Mouse (Mus musculus) left cerebral cortex, adult 9 months (tissue): ENCODE data around the gene Hdgfl3.
A peak's percentile ranks its signal among the peaks of the same experiment; 100 is the strongest.

Source experiments
- DNase-seq, 2 experiments: peaks; one replicate each; pipeline ENCODE4 v3.0.0; 2022; ENCODE audit warnings: low spot score in 2 of 2

The Hdgfl3 gene

GRCm38 (mm10) chr7:81934267-81934745 lies at the start of gene Hdgfl3:
Hdgfl3 (minus strand) TSS chr7:81934473.
- DNase-seq: peak; percentile 47 to 72

GRCm38 (mm10) chr7:81983651-81984050 lies 49.4 kb upstream of the Hdgfl3 start:
- no peak for DNase-seq

GRCm38 (mm10) chr7:81978304-81978703 lies 44.0 kb upstream of the Hdgfl3 start:
- DNase-seq: no peak

GRCm38 (mm10) chr7:81974616-81975015 lies 40.3 kb upstream of the Hdgfl3 start:
- DNase-seq: no peak

- DNase-seq: no peak
Measured at GRCm38 (mm10) chr7:81973939-81974338, 39.7 kb upstream of the Hdgfl3 start.

- no peak for DNase-seq
Measured at GRCm38 (mm10) chr7:81973339-81973738, 39.1 kb upstream of the Hdgfl3 start.

- DNase-seq: no peak
Measured at GRCm38 (mm10) chr7:81968975-81969374, 34.7 kb upstream of the Hdgfl3 start.

GRCm38 (mm10) chr7:81968451-81968850 lies 34.2 kb upstream of the Hdgfl3 start:
- no peak for DNase-seq

GRCm38 (mm10) chr7:81966195-81966594 lies 31.9 kb upstream of the Hdgfl3 start:
- no peak for DNase-seq

GRCm38 (mm10) chr7:81959704-81960103 lies 25.4 kb upstream of the Hdgfl3 start:
- peak in 1 of 2 experiments; percentile 30 for DNase-seq

- peak in 1 of 2 experiments; percentile 55 for DNase-seq
Measured at GRCm38 (mm10) chr7:81954208-81954846, 20.1 kb upstream of the Hdgfl3 start.

GRCm38 (mm10) chr7:81950499-81950898 lies 16.2 kb upstream of the Hdgfl3 start:
- DNase-seq: peak in 1 of 2 experiments; percentile 65

- DNase-seq: no peak
Measured at GRCm38 (mm10) chr7:81945398-81945797, 11.1 kb upstream of the Hdgfl3 start.

- no peak for DNase-seq
Measured at GRCm38 (mm10) chr7:81934806-81935205, 533 bp upstream of the Hdgfl3 start.

GRCm38 (mm10) chr7:81933601-81934266 lies 539 bp downstream of the Hdgfl3 start:
- DNase-seq: peak in 1 of 2 experiments; percentile 42

- DNase-seq: no peak
Measured at GRCm38 (mm10) chr7:81933061-81933600, 1.1 kb downstream of the Hdgfl3 start.

- DNase-seq: no peak
Measured at GRCm38 (mm10) chr7:81932521-81933045, 1.7 kb downstream of the Hdgfl3 start.

GRCm38 (mm10) chr7:81928998-81929397 lies 5.3 kb downstream of the Hdgfl3 start:
- DNase-seq: no peak

GRCm38 (mm10) chr7:81921379-81921952 lies 12.8 kb downstream of the Hdgfl3 start:
- DNase-seq: no peak

- DNase-seq: no peak
Measured at GRCm38 (mm10) chr7:81920314-81920713, 14.0 kb downstream of the Hdgfl3 start.

GRCm38 (mm10) chr7:81918316-81918715 lies 16.0 kb downstream of the Hdgfl3 start:
- DNase-seq: no peak

- DNase-seq: no peak
Measured at GRCm38 (mm10) chr7:81904926-81905325, 29.3 kb downstream of the Hdgfl3 start.
